Mouse (Mus musculus): Measurements from ENCODE around the gene Rnd1.

DNA sequence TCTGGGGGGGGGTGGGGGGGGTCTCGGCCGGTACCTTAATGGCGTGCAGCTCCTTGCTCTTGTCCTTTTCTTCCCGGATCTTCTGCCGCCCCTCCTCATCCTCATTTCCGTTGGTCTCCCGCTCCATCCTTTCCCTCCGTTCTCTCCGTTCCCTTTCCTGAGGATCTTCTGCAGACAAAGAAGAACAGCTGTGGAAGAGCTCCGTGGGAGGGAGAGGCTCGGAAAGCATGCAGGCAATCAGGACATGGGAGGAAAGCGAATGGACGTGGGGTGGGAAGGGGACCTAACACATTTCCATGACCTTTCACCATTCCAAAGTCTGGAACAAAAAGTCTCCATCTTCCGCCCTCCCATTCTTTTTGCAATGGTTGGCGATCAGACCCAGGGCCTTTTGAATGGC, 25.8 kb downstream of the Rnd1 start:
- TF ChIP-seq CTCF (IDR thresholded peaks at IDR 0.05) (no peak), EP300 (IDR thresholded peaks at IDR 0.05) (no peak)

Data from lung, postnatal 0 days (tissue).